Mouse (Mus musculus): ENCODE data around the gene Srgap2. TPM values are rescaled to one million over a fixed set of nuclear protein-coding genes. Genes with fewer than 3 reads are reported as not detected.

Gene Srgap2
- polyA plus RNA-seq, 1 experiment from 2014 or later: 31.7 TPM

- ATAC-seq: no peak
- Histone ChIP-seq H3K36me3 (ENCODE audit: control insufficient read depth, insufficient read depth, low read length) (no peaks in the 10 kb centered on the region), H3K27me3 (ENCODE audit: control insufficient read depth, insufficient read depth, low read depth, low read length) (no peaks in the 10 kb centered on the region), H3K4me3 (ENCODE audit: low read depth, low read length) (no peak overlapping the region), H3K27ac (ENCODE audit: low read length) (no peak overlapping the region), H3K9ac (ENCODE audit: low read depth, low read length) (no peak overlapping the region), H3K9me3 (replicated peaks; ENCODE audit: control insufficient read depth, low read length, poor library complexity, severe bottlenecking) (no peaks in the 10 kb centered on the region), H3K4me2 (ENCODE audit: low read length) (no peak overlapping the region), H3K4me1 (ENCODE audit: control insufficient read depth, insufficient read depth, low read length) (peaks cover 7% of the 10 kb centered on the region)
- 95% methylated on average over 2 of the region's 2 CpGs for WGBS
Measured at GRCm38 (mm10) chr1:131551956-131552355, 24.8 kb upstream of the Srgap2 start.

GRCm38 (mm10) chr1:131548494-131549365 lies 21.6 kb upstream of the Srgap2 start:
- H3K4me1 ChIP-seq (ENCODE audit: control insufficient read depth, insufficient read depth, low read length): no peaks in the 10 kb centered on the region
- no peak overlapping the region for H3K4me3 ChIP-seq (ENCODE audit: low read depth, low read length)
- H3K27me3 ChIP-seq (ENCODE audit: control insufficient read depth, insufficient read depth, low read depth, low read length): no peaks in the 10 kb centered on the region
- no peaks in the 10 kb centered on the region for H3K9me3 ChIP-seq (replicated peaks; ENCODE audit: control insufficient read depth, low read length, poor library complexity, severe bottlenecking)
- WGBS: 37% methylated on average over 8 of the region's 8 CpGs
- H3K9ac ChIP-seq (ENCODE audit: low read depth, low read length): no peak overlapping the region
- no peak overlapping the region for H3K4me2 ChIP-seq (ENCODE audit: low read length)
- H3K27ac ChIP-seq (ENCODE audit: low read length): no peak overlapping the region
- 0 out of 2 replicates have a peak, but pooled peaks have one; percentile 42 for ATAC-seq
- no peaks in the 10 kb centered on the region for H3K36me3 ChIP-seq (ENCODE audit: control insufficient read depth, insufficient read depth, low read length)

- no peak overlapping the region for H3K27ac ChIP-seq (ENCODE audit: low read length)
- no peaks in the 10 kb centered on the region for H3K27me3 ChIP-seq (ENCODE audit: control insufficient read depth, insufficient read depth, low read depth, low read length)
- H3K9me3 ChIP-seq (replicated peaks; ENCODE audit: control insufficient read depth, low read length, poor library complexity, severe bottlenecking): no peaks in the 10 kb centered on the region
- WGBS: 79% methylated on average over 13 of the region's 13 CpGs
- H3K4me1 ChIP-seq (ENCODE audit: control insufficient read depth, insufficient read depth, low read length): no peaks in the 10 kb centered on the region
- no peak overlapping the region for H3K9ac ChIP-seq (ENCODE audit: low read depth, low read length)
- no peaks in the 10 kb centered on the region for H3K36me3 ChIP-seq (ENCODE audit: control insufficient read depth, insufficient read depth, low read length)
- ATAC-seq: no peak
- no peak overlapping the region for H3K4me2 ChIP-seq (ENCODE audit: low read length)
- H3K4me3 ChIP-seq (ENCODE audit: low read depth, low read length): no peak overlapping the region
Measured at GRCm38 (mm10) chr1:131546798-131547690, 19.9 kb upstream of the Srgap2 start.

GRCm38 (mm10) chr1:131543886-131544565 lies 16.9 kb upstream of the Srgap2 start:
- no peak for ATAC-seq
- 84% methylated on average over 7 of the region's 7 CpGs for WGBS
- H3K4me2 ChIP-seq (ENCODE audit: low read length): no peak overlapping the region

GRCm38 (mm10) chr1:131541903-131542302 lies 14.8 kb upstream of the Srgap2 start:
- no peaks in the 10 kb centered on the region for H3K36me3 ChIP-seq (ENCODE audit: control insufficient read depth, insufficient read depth, low read length)
- H3K4me1 ChIP-seq (ENCODE audit: control insufficient read depth, insufficient read depth, low read length): no peaks in the 10 kb centered on the region
- 89% methylated on average over 5 of the region's 5 CpGs for WGBS
- H3K27ac ChIP-seq (ENCODE audit: low read length): no peak overlapping the region
- no peaks in the 10 kb centered on the region for H3K27me3 ChIP-seq (ENCODE audit: control insufficient read depth, insufficient read depth, low read depth, low read length)
- H3K9me3 ChIP-seq (replicated peaks; ENCODE audit: control insufficient read depth, low read length, poor library complexity, severe bottlenecking): no peaks in the 10 kb centered on the region
- no peak overlapping the region for H3K9ac ChIP-seq (ENCODE audit: low read depth, low read length)
- ATAC-seq: no peak
- no peak overlapping the region for H3K4me2 ChIP-seq (ENCODE audit: low read length)
- no peak overlapping the region for H3K4me3 ChIP-seq (ENCODE audit: low read depth, low read length)

More at GRCm38 (mm10) chr1:131543886-131544565, 16.9 kb upstream of the Srgap2 start:
- no peak overlapping the region for H3K4me3 ChIP-seq (ENCODE audit: low read depth, low read length)
- no peak overlapping the region for H3K9ac ChIP-seq (ENCODE audit: low read depth, low read length)
- no peaks in the 10 kb centered on the region for H3K9me3 ChIP-seq (replicated peaks; ENCODE audit: control insufficient read depth, low read length, poor library complexity, severe bottlenecking)
- H3K36me3 ChIP-seq (ENCODE audit: control insufficient read depth, insufficient read depth, low read length): no peaks in the 10 kb centered on the region
- no peak overlapping the region for H3K27ac ChIP-seq (ENCODE audit: low read length)
- no peaks in the 10 kb centered on the region for H3K4me1 ChIP-seq (ENCODE audit: control insufficient read depth, insufficient read depth, low read length)
- no peaks in the 10 kb centered on the region for H3K27me3 ChIP-seq (ENCODE audit: control insufficient read depth, insufficient read depth, low read depth, low read length)

- Histone ChIP-seq H3K27me3 (ENCODE audit: control insufficient read depth, insufficient read depth, low read depth, low read length) (no peaks in the 10 kb centered on the region), H3K36me3 (ENCODE audit: control insufficient read depth, insufficient read depth, low read length) (no peaks in the 10 kb centered on the region), H3K9me3 (replicated peaks; ENCODE audit: control insufficient read depth, low read length, poor library complexity, severe bottlenecking) (no peaks in the 10 kb centered on the region), H3K4me1 (ENCODE audit: control insufficient read depth, insufficient read depth, low read length) (no peaks in the 10 kb centered on the region), H3K4me3 (ENCODE audit: low read depth, low read length) (no peak overlapping the region), H3K4me2 (ENCODE audit: low read length) (no peak overlapping the region), H3K9ac (ENCODE audit: low read depth, low read length) (no peak overlapping the region), H3K27ac (ENCODE audit: low read length) (no peak overlapping the region)
- ATAC-seq: no peak
- WGBS: 64% methylated on average over 3 of the region's 3 CpGs
Measured at GRCm38 (mm10) chr1:131541431-131541830, 14.3 kb upstream of the Srgap2 start.

DNA sequence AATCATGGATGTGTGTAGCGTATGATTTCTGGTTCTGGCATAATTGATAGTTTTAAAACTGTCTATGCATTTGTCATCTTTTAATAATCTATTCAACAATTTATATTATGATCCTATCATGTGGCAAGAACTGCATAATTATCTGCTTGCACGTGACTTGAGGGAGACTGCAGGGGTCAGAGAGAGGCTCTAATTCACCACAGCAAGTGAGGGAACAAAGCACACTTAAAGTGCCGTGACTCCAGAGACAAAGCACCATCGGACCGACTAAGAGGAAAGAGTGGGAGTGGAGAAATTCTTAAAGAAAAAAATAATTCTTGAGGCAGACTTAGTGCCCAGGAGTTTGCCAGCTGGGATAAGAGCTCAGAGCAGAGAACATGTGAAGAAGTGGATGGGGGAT lies 13.6 kb upstream of the Srgap2 start:
- Histone ChIP-seq H3K27ac (ENCODE audit: low read length) (no peak overlapping the region), H3K27me3 (ENCODE audit: control insufficient read depth, insufficient read depth, low read depth, low read length) (no peaks in the 10 kb centered on the region), H3K4me3 (ENCODE audit: low read depth, low read length) (no peak overlapping the region), H3K4me1 (ENCODE audit: control insufficient read depth, insufficient read depth, low read length) (no peaks in the 10 kb centered on the region), H3K4me2 (ENCODE audit: low read length) (no peak overlapping the region), H3K9ac (ENCODE audit: low read depth, low read length) (no peak overlapping the region), H3K9me3 (replicated peaks; ENCODE audit: control insufficient read depth, low read length, poor library complexity, severe bottlenecking) (no peaks in the 10 kb centered on the region), H3K36me3 (ENCODE audit: control insufficient read depth, insufficient read depth, low read length) (no peaks in the 10 kb centered on the region)
- ATAC-seq: no peak
- 33% methylated on average over 5 of the region's 5 CpGs for WGBS

GRCm38 (mm10) chr1:131539771-131540170 lies 12.6 kb upstream of the Srgap2 start:
- Histone ChIP-seq H3K27me3 (ENCODE audit: control insufficient read depth, insufficient read depth, low read depth, low read length) (no peaks in the 10 kb centered on the region), H3K4me2 (ENCODE audit: low read length) (no peak overlapping the region), H3K4me1 (ENCODE audit: control insufficient read depth, insufficient read depth, low read length) (no peaks in the 10 kb centered on the region), H3K27ac (ENCODE audit: low read length) (no peak overlapping the region), H3K4me3 (ENCODE audit: low read depth, low read length) (no peak overlapping the region), H3K36me3 (ENCODE audit: control insufficient read depth, insufficient read depth, low read length) (no peaks in the 10 kb centered on the region), H3K9ac (ENCODE audit: low read depth, low read length) (no peak overlapping the region), H3K9me3 (replicated peaks; ENCODE audit: control insufficient read depth, low read length, poor library complexity, severe bottlenecking) (no peaks in the 10 kb centered on the region)
- 94% methylated on average over 4 of the region's 4 CpGs for WGBS
- no peak for ATAC-seq

Data from midbrain, embryonic 16.5 days (tissue).